Mouse (Mus musculus): ENCODE results near the gene Olfr837.
"Not testable (repeated sequence)": the region's sequence is repeated elsewhere in the genome, so short reads cannot be mapped to it uniquely, and the experiment has no call there.

The Olfr837 gene

GRCm38 (mm10) chr9:19136017-19136416, at the start of gene Olfr837:
TSS of gene Olfr837 (plus strand) at chr9:19136317.
- DNase-seq (ENCODE audit: low spot score in 2 of 2): no peak

DNA sequence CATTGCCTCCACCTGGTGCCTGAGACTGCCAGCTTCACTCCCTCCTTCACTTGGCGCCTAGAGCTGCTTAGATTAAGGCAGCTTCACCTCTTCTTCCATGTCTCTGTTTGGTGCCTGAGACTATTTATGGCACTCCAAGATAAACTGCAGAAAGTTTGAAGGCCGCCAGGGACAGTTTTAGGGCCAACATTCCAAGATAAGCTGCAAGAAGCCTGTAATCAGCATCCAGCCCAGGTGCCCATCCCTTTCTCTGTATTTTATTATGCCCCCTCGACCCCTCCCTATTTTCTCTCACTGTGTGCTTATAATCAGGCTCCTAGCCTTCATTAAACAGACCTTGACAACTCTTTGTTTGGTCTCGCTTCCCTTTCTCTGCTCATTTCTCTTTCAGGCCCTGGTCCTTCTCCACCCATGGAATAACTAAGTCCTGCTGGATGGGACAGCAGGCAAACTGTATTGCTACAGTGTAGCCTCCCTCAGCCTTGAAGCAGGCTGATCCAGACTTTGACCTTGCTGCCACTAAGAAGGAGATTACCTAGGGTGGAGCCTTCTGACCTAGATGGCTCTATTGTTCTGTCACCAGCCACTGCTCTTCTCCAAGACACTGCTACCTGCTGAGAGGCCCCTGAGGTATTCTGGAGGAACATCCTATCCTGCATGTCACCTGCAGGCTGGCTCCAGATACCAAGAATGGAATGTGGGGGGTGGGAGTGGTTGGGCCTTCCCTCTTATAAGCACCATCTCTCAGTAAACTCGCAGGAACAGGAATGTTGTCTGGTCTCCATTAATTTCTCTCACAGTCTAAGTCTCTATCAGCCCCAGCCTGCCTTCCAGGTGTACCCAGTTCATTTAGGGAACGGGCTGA, 43.0 kb upstream of the Olfr837 start:
- not testable (repeated sequence) for DNase-seq (ENCODE audit: low spot score in 2 of 2)

GRCm38 (mm10) chr9:19097286-19097685, 38.8 kb upstream of the Olfr837 start:
- no peak for DNase-seq (ENCODE audit: low spot score in 2 of 2)

DNA sequence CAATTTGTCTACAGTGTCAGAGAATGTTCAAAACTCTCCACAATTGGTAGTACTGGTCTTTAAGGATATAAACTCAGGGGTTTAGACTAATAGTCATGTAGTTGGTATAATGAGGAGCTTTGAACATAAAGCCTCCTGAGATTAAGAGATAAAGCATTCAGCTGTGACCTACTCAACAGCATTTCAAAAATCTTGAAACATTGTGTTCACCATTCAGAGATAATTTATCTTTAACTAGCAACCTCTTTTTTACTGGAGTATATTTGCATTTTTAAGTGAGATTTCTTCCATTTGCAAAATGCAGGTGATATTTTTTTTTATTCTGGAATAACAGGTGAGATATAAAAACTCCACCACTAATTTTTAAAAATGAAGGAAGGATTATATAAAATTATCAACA, 16.0 kb upstream of the Olfr837 start, which contains the start of gene Olfr836:
Olfr836 (plus strand) TSS at position 301 of the 400 bp plus-strand sequence.
- no peak for DNase-seq (ENCODE audit: low spot score in 2 of 2)

- DNase-seq (ENCODE audit: low spot score in 2 of 2): no peak
Observed at GRCm38 (mm10) chr9:19177212-19177611, 41.1 kb downstream of the Olfr837 start, which contains the start of gene Olfr839-ps1. TSS of gene Olfr839-ps1 (minus strand) at chr9:19177312.

Data from natural killer cell, adult 2 months (primary cell).